Mouse (Mus musculus) neutrophil, adult 83 days (primary cell): ENCODE measurements around the gene Pcyt1b. TPM values are rescaled to one million over a fixed set of nuclear protein-coding genes. Genes with fewer than 3 reads are reported as not detected.

Experiments used
- total RNA-seq, 2 experiments: library from RNA; stranded (reverse); gene quantifications; one replicate each; pipeline ENCODE4 v1.2.4; 2023

The Pcyt1b gene
- total RNA-seq = 1 to 10 TPM; 1.3 to 4.5 TPM

DNA sequence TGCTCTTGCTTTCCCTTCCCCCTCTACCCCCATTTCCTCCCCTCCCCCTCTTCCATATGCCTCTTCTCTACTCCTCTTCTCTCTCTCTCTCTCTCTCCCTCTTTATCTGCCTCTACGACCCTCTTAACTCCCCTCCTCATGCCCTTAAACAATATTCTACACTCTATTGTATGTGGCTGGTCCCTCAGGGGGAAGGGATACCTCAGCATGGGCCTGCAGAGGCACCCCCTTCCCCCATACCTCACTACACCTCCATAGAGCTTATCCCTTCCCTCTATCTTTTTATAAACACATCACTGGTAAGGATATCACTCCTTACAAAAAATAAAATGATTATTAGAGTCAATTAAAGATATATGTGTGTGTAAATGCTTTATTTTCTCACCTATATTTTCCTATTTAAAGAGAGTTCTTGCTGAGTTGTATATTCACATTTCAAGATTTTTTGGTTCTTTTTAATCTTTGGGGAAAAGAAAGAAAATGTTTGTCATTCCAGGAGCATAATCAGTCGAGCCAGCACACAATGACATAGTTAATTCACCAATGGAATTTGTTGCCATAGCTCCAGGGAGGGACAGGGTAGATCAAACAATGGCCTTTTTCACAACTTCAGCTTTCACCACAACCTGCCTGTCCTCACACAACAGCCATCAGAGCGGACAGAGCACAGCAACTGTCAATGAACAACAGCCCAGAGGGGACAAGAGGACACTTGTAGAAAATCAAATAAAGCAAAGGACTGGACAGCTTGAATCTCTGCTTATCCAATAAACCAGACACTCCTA, at the start of gene Pcyt1b:
TSS of gene Pcyt1b (plus strand) at position 646 of the 785 bp plus-strand sequence.

DNA sequence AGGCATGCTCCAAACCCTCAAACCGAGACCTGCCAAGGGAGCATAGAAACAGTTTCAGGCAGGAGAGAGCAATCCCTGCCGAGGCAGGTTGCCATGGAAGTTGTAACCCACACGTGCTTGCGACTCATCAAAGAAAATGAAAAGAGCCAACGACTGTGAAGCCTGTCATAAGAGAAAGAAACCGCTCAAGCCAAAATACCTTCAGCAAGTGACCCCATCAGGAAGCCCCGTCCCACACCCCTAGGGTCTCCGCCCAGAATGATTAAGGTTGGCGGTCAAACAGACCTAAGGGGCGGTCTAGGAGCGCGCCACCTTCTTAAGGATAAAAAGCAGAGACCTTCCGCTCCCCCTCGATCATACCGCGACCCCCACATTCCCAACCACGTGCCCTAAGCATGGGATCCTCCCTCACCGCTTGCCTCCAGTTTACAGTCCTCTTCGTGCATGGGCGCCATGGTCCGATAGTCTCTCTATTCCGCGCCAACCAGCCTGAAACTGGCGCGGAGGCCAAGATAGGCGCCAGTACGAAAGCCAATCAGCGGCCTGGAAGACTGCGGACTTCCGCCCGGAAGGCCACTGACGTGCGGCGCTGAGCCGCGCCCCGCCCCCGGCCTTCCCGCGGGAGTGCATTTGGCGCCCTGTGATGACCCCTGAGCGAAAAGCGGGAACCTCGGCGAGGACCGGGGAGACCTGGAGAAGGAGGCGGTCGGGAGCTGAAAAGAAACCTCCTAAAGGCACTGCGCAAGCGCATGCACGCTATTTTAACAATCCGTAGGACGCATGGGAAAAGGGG, 22.8 kb upstream of the Pcyt1b start, which contains the start of gene Pola1:
TSS of gene Pola1 (minus strand) at position 499 of the 793 bp plus-strand sequence.

Other genes with a start within 250 kb of the Pcyt1b start
- gene Pola1, start 22.7 kb upstream of the Pcyt1b start, total RNA-seq = 10 to 100 TPM; 26.5 to 28.4 TPM
- 10 to 100 TPM; 30.7 to 60.4 TPM for gene Pdk3, start 177.3 kb downstream of the Pcyt1b start, total RNA-seq